ENCODE assay signal across 12 mouse cellular contexts in genomic region chr15:99835191-99835590, GRCm38 (mm10). TPM values are rescaled to one million over a fixed set of nuclear protein-coding genes. Genes with fewer than 3 reads are reported as not detected.
DNase-seq lines count a peak whose midpoint lies in the region; ATAC-seq and TF ChIP-seq lines count a peak whose summit lies in the region.
"Had no signal": no experiment of that assay in that cellular context is flagged by ENCODE, and none has a peak within 500 bp of the region (broad histone marks: within the 10 kb centered on the region; RNA-seq: fewer than 3 reads in every experiment).

No protein-coding gene starts in this region.

- peak overlapping the region; percentile 4; the same call in 1 of the 2 replicates for H3K4me2 ChIP-seq in intestine, embryonic 16.5 days (ENCODE audit: low read depth, low read length)
- H3K4me2 ChIP-seq: hindbrain, embryonic 15.5 days had no signal

- no peak overlapping the region for H3K4me3 ChIP-seq in brown adipose tissue, adult 24 weeks (ENCODE audit: insufficient read depth, low read depth, low read length)
- H3K4me3 ChIP-seq in intestine, embryonic 16.5 days (ENCODE audit: low read length) = no peak overlapping the region
- H3K4me3 ChIP-seq in small intestine, adult 2 months (ENCODE audit: low read depth, low read length) = no peak overlapping the region
- H3K4me3 ChIP-seq: heart, embryonic 10.5 days; hindbrain, embryonic 15.5 days; left cerebral cortex, adult 2 months had no signal

- H3K4me1 ChIP-seq in brown adipose tissue, adult 24 weeks (ENCODE audit: control insufficient read depth, insufficient read depth, insufficient read length, low read length) = peaks cover 5% of the 10 kb centered on the region; the same call in 1 of the 2 replicates
- H3K4me1 ChIP-seq in intestine, embryonic 16.5 days (ENCODE audit: control insufficient read depth, insufficient read depth, low read length) = peaks cover 20% of the 10 kb centered on the region
- peaks cover 39% of the 10 kb centered on the region; the same call in 1 of the 2 replicates for H3K4me1 ChIP-seq in small intestine, adult 2 months (ENCODE audit: control insufficient read depth, insufficient read depth, insufficient read length, low read length)
- H3K4me1 ChIP-seq: hindbrain, embryonic 15.5 days had no signal

- no peaks in the 10 kb centered on the region for H3K27me3 ChIP-seq in intestine, embryonic 16.5 days (replicated peaks; ENCODE audit: control insufficient read depth, insufficient read depth, low read length)
- H3K27me3 ChIP-seq in small intestine, adult 2 months (ENCODE audit: control insufficient read depth, insufficient read depth, low read length) = no peaks in the 10 kb centered on the region
- H3K27me3 ChIP-seq: hindbrain, embryonic 15.5 days had no signal

- no peaks in the 10 kb centered on the region for H3K9me3 ChIP-seq in intestine, embryonic 16.5 days (ENCODE audit: control insufficient read depth, low read length)
- H3K9me3 ChIP-seq: G1E; heart, embryonic 10.5 days; hindbrain, embryonic 15.5 days had no signal

- DNase-seq in kidney, postnatal 36 days = peak; percentile 77 to 88
- no peak for DNase-seq in thymus, postnatal 10 days (ENCODE audit: low spot score in 2 of 2)
- DNase-seq in ovary, adult 18-20 months (ENCODE audit: low spot score) = no peak
- DNase-seq in right cerebral cortex, postnatal 14 days = no peak
- DNase-seq: cerebellum, adult 11 months had no signal

- H3K27ac ChIP-seq in brown adipose tissue, adult 24 weeks (replicated peaks; ENCODE audit: low read depth, low read length) = peak overlapping the region; percentile 34; the same call in 1 of the 2 replicates
- peak overlapping the region; percentile 73 for H3K27ac ChIP-seq in intestine, embryonic 16.5 days (ENCODE audit: low read length)
- peak overlapping the region; percentile 90 for H3K27ac ChIP-seq in small intestine, adult 2 months (ENCODE audit: insufficient read depth, low read depth, low read length)
- H3K27ac ChIP-seq: heart, embryonic 10.5 days; hindbrain, embryonic 15.5 days; left cerebral cortex, adult 2 months had no signal

- 46% methylated on average over 9 of the region's 9 CpGs for WGBS in intestine, embryonic 16.5 days
- whole genome bisulfite sequencing in small intestine, adult 2 months = 22% methylated on average over 9 of the region's 9 CpGs

- no peak overlapping the region for H3K9ac ChIP-seq in intestine, embryonic 16.5 days (ENCODE audit: low read depth, low read length)
- H3K9ac ChIP-seq: hindbrain, embryonic 15.5 days had no signal

- no peaks in the 10 kb centered on the region for H3K36me3 ChIP-seq in intestine, embryonic 16.5 days (ENCODE audit: control insufficient read depth, insufficient read depth, low read length)
- H3K36me3 ChIP-seq in small intestine, adult 2 months (ENCODE audit: control insufficient read depth, insufficient read depth, low read length) = peaks cover 46% of the 10 kb centered on the region
- H3K36me3 ChIP-seq: G1E; heart, embryonic 10.5 days; hindbrain, embryonic 15.5 days had no signal

- no peak for TF ChIP-seq CTCF in small intestine, adult 2 months (IDR thresholded peaks at IDR 0.05; ENCODE audit: extremely low read depth, insufficient read length, insufficient replicate concordance, low read depth, low read length)

- no peak for TF ChIP-seq POLR2A in small intestine, adult 2 months (IDR thresholded peaks at IDR 0.05; ENCODE audit: low read depth, low read length)

- ATAC-seq in intestine, embryonic 16.5 days = peak; percentile 78

RNA-seq across cellular contexts. Expression of gene Lima1, which starts 40.1 kb away (rescaled TPM):
- polyA plus RNA-seq in brown adipose tissue, adult 24 weeks (2012; ENCODE audit: insufficient read depth, insufficient read length, missing spikeins) = 9.0 and 18.3 TPM in 2 replicates
- polyA plus RNA-seq in intestine, embryonic 16.5 days (2015; fragmentation: Nextera tagmentation; extraction: Ambion mirVana) = 105 and 112 TPM in 2 replicates
- 26.1 and 47.7 TPM in 2 replicates for polyA plus RNA-seq in small intestine, adult 2 months (2012; rRNA removed)

Comparison
In these comparisons a context has a peak if more than half of its experiments do, and no peak if none do; other contexts are left out.
1. H3K27ac ChIP-seq: peak in every context shown above with its lines; median percentile 90 in small intestine, adult 2 months; 73 in intestine, embryonic 16.5 days; 34 in brown adipose tissue, adult 24 weeks.
2. DNase-seq: peak in kidney, postnatal 36 days (2 of 2); none in thymus, postnatal 10 days (0 of 2), ovary, adult 18-20 months (single experiment) and right cerebral cortex, postnatal 14 days (single experiment).